Comparison of ENCODE assay signal across 8 mouse cellular contexts in the genomic region with DNA sequence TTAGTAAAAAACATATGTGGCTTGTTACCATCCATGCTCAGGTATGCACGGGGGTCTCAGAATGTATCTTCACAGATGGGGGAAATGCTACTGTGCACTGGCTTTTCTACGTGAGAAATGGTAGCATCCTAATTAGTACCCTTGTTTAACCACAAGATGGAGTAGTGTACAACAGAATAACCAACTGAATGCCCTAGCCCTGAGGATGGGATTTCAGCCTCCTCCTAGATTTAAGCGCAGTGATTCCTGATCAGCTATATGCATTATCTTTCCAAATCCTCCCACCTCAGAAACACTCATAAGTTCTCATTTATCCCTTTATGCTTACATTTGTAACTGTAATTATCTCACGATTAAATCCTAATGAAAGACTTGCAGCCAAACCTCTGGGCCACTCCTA. TPM values are rescaled to one million over a fixed set of nuclear protein-coding genes. Genes with fewer than 3 reads are reported as not detected.
DNase-seq lines count a peak whose midpoint lies in the region; ATAC-seq and TF ChIP-seq lines count a peak whose summit lies in the region.

No protein-coding gene starts in this region.

- TF ChIP-seq CTCF in gastrocnemius, adult 2 months (IDR thresholded peaks at IDR 0.05) = peak; percentile 63

- H3K27me3 ChIP-seq in neural tube, embryonic 12.5 days (replicated peaks) = no peaks in the 10 kb centered on the region

- intact Hi-C loops in gastrocnemius, adult 2 months (cut with DNase I) = loop anchor here (2.0 kb wide), 1 partner anchor 198 kb away; no protein-coding TSS in a partner anchor
- intact Hi-C loops in gastrocnemius, postnatal 36 days (cut with DNase I) = loop anchor here (10.0 kb wide), 1 partner anchor 200 kb away; no protein-coding TSS in a partner anchor

- no peak overlapping the region for H3K4me3 ChIP-seq in gastrocnemius, adult 2 months
- H3K4me3 ChIP-seq in neural tube, embryonic 12.5 days = no peak overlapping the region

- peaks cover 6% of the 10 kb centered on the region; the same call in 1 of the 2 replicates for H3K4me1 ChIP-seq in neural tube, embryonic 12.5 days

- no peak overlapping the region for H3K9ac ChIP-seq in neural tube, embryonic 12.5 days

- H3K36me3 ChIP-seq in neural tube, embryonic 12.5 days = no peaks in the 10 kb centered on the region

- H3K9me3 ChIP-seq in neural tube, embryonic 12.5 days = no peaks in the 10 kb centered on the region

- no peak for DNase-seq in gastrocnemius, adult 2 months
- no peak for DNase-seq in gastrocnemius, postnatal 36 days
- peak; percentile 14 for DNase-seq in right cerebral cortex, adult 18-20 months
- DNase-seq in right cerebral cortex, postnatal 14 days = no peak
- DNase-seq in adrenal gland, postnatal 10 days = no peak
- DNase-seq in thymus, postnatal 10 days (ENCODE audit: low spot score in 2 of 2) = no peak

- 14% methylated on average over 4 of the region's 4 CpGs for WGBS in neural tube, embryonic 12.5 days

- peak; percentile 78 to 80; a peak in 3 of 4 replicates for ATAC-seq in hematopoietic stem cell, adult 5-6 weeks (replicated peaks in 1 of 2; ENCODE audit: insufficient read depth in 1 of 2, low FRiP score in 2 of 2, low TSS enrichment in 1 of 2, low read depth in 1 of 2, poor library complexity in 2 of 2, severe bottlenecking in 2 of 2)
- ATAC-seq in neural tube, embryonic 12.5 days (ENCODE audit: low FRiP score, low read depth) = peak; percentile 73

- no peak overlapping the region for H3K4me2 ChIP-seq in neural tube, embryonic 12.5 days (replicated peaks)

- no peak overlapping the region for H3K27ac ChIP-seq in gastrocnemius, adult 2 months
- no peak overlapping the region for H3K27ac ChIP-seq in neural tube, embryonic 12.5 days

RNA-seq across cellular contexts. Expression of a gene that starts 37.6 kb away (rescaled TPM):
- not detected for total RNA-seq in gastrocnemius, adult 2 months (2021)
- total RNA-seq in gastrocnemius, postnatal 36 days (2021) = under 1 TPM in 1 of 2 experiments, not detected in 1; 0.20 TPM
- total RNA-seq in hematopoietic stem cell, adult 5-6 weeks (2017) = 3.4 and 10.0 TPM in 2 replicates
- polyA plus RNA-seq in neural tube, embryonic 12.5 days (2016; fragmentation: Nextera tagmentation; extraction: Ambion mirVana) = 14.4 and 14.7 TPM in 2 replicates
- 1 to 10 TPM; 2.1 to 2.2 TPM for total RNA-seq in adrenal gland, postnatal 10 days (2021)
